Mouse (Mus musculus) forebrain, postnatal 0 days (tissue): ENCODE measurements at regions not wholly inside any gene's neighbourhood (a gene's known extent, or its start where the extent isn't known, plus 50 kb on each side); places are given as distances from the start of the nearest gene placed in this dataset.

Experiments used
- ATAC-seq: fragments of 200-750 bp; cut with Nextera tagmentation; 2 replicates; pipeline ENCODE4 v1.8.0; 2017; ENCODE audit warnings: mild to moderate bottlenecking, moderate library complexity
- DNase-seq: peaks from one replicate; pipeline ENCODE4 v3.0.0-alpha.2; 2015
- H3K27ac ChIP-seq: fragments of 300-500 bp; sonication (generic); 2 replicates; pipeline ENCODE4 v1.5.1; 2014; ENCODE audit warnings: low read depth, mild to moderate bottlenecking, antibody characterized with exemption, low read length, moderate library complexity, mixed read lengths
- H3K27me3 ChIP-seq: fragments of 300-500 bp; sonication (generic); 2 replicates; pipeline ENCODE4 v1.6.1; 2014; ENCODE audit warnings: mild to moderate bottlenecking, low read length, mixed read lengths; ENCODE audit not compliant: insufficient read depth
- H3K36me3 ChIP-seq: fragments of 300-500 bp; sonication (generic); 2 replicates; pipeline ENCODE4 v1.6.1; 2014; ENCODE audit warnings: mild to moderate bottlenecking, moderate library complexity; ENCODE audit not compliant: insufficient read depth
- H3K4me1 ChIP-seq: fragments of 300-500 bp; sonication (generic); 2 replicates; pipeline ENCODE4 v1.6.1; 2014; ENCODE audit warnings: antibody characterized with exemption; ENCODE audit not compliant: insufficient read depth
- H3K4me2 ChIP-seq: fragments of 300-500 bp; sonication (generic); 2 replicates; pipeline ENCODE4 v1.6.1; 2014; ENCODE audit warnings: low read depth, mild to moderate bottlenecking, moderate library complexity
- H3K4me3 ChIP-seq: fragments of 300-500 bp; sonication (generic); 2 replicates; pipeline ENCODE4 v1.5.1; 2014; ENCODE audit warnings: low read depth, low read length, mixed read lengths
- H3K9ac ChIP-seq: fragments of 300-500 bp; sonication (generic); 2 replicates; pipeline ENCODE4 v1.6.1; 2014; ENCODE audit warnings: mild to moderate bottlenecking
- H3K9me3 ChIP-seq: fragments of 300-500 bp; sonication (generic); 2 replicates; pipeline ENCODE4 v1.6.1; 2016; ENCODE audit warnings: low read length
- CTCF ChIP-seq: sonication (generic); IDR thresholded peaks from 2 replicates; pipeline ENCODE4 v1.5.1; 2016; ENCODE audit warnings: antibody characterized with exemption, control low read depth, low read depth
- WGBS: fragments of 180-500 bp; shearing (Covaris S2); extraction: QIAGEN DNeasy Blood & Tissue Kit; methylation state at CpG from one replicate; pipeline ENCODE4 v1.1.7; 2014; 5-methylcytosine and 5-hydroxymethylcytosine counted together

GRCm38 (mm10) chr17:91388521-91388920, 295.6 kb upstream of the Nrxn1 start:
- H3K36me3 ChIP-seq, result no peaks in the 10 kb centered on the region
- no peaks in the 10 kb centered on the region for H3K4me1 ChIP-seq
- H3K27ac ChIP-seq, result no peak overlapping the region
- no peak for DNase-seq
- H3K4me3 ChIP-seq, result no peak overlapping the region
- WGBS, result 94% methylated on average over 3 of the region's 3 CpGs
- no peak for ATAC-seq
- no peak overlapping the region for H3K9ac ChIP-seq
- H3K4me2 ChIP-seq, result no peak overlapping the region
- no peaks in the 10 kb centered on the region for H3K9me3 ChIP-seq
- TF ChIP-seq CTCF, result no peak
- no peaks in the 10 kb centered on the region for H3K27me3 ChIP-seq

DNA sequence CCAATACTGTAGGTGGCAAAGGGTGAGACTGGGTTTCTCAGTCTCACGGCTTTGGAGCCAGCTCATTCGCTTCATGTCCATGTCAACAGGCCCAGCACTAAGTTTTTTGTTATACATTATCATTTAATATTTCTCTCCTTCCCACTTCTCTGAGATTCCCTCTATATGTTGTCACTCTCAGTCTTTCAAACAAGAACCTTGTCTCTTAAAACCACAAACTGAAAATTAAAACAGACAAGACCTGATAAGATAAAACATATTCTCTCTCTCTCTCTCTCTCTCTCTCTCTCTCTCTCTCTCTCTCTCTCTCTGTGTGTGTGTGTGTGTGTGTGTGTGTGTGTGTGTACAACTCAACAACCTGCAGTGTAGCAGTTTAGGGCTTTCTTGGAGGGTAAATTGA, 295.2 kb upstream of the Nrxn1 start:
- Histone ChIP-seq H3K27me3 (no peaks in the 10 kb centered on the region), H3K4me3 (no peak overlapping the region), H3K27ac (no peak overlapping the region), H3K4me2 (no peak overlapping the region), H3K9me3 (no peaks in the 10 kb centered on the region), H3K4me1 (no peaks in the 10 kb centered on the region), H3K9ac (no peak overlapping the region), H3K36me3 (no peaks in the 10 kb centered on the region)
- no peak for DNase-seq
- ATAC-seq, result no peak
- no peak for TF ChIP-seq CTCF
- WGBS, result 97% methylated on average over 2 of the region's 2 CpGs

GRCm38 (mm10) chr17:91385949-91386348, 293.1 kb upstream of the Nrxn1 start:
- no peaks in the 10 kb centered on the region for H3K9me3 ChIP-seq
- H3K4me1 ChIP-seq, result no peaks in the 10 kb centered on the region
- no peak overlapping the region for H3K9ac ChIP-seq
- no peak for TF ChIP-seq CTCF
- H3K27ac ChIP-seq, result no peak overlapping the region
- no peak overlapping the region for H3K4me3 ChIP-seq
- ATAC-seq (no peak), DNase-seq (no peak)
- WGBS, result 84% methylated on average over 2 of the region's 2 CpGs
- H3K4me2 ChIP-seq, result no peak overlapping the region
- H3K27me3 ChIP-seq, result no peaks in the 10 kb centered on the region
- H3K36me3 ChIP-seq, result no peaks in the 10 kb centered on the region

DNA sequence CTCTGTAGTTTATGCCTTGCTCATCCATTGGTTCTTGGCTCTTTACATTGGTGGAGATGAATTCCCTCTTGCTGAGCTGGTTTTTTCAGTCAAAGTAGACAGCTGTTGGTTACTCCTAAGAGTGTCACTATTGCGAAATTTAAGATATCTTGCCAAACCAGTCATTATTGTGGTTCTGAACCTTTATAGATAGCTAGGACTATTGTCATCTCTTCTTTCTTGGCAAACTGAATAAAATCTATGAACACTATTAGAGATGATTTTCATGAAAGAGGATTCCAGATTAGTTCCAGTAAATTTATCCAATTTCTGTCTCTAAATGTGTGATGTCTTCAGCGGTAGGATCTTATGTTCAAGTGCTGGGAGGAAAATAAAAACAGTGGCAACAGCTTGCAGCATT, 275.3 kb upstream of the Nrxn1 start:
- Histone ChIP-seq H3K9me3 (no peaks in the 10 kb centered on the region), H3K27me3 (no peaks in the 10 kb centered on the region), H3K4me3 (no peak overlapping the region), H3K4me2 (no peak overlapping the region), H3K36me3 (no peaks in the 10 kb centered on the region), H3K9ac (no peak overlapping the region), H3K4me1 (no peaks in the 10 kb centered on the region), H3K27ac (no peak overlapping the region)
- no peak for ATAC-seq
- 72% methylated on average over 2 of the region's 2 CpGs for WGBS
- TF ChIP-seq CTCF, result no peak
- DNase-seq, result no peak

DNA sequence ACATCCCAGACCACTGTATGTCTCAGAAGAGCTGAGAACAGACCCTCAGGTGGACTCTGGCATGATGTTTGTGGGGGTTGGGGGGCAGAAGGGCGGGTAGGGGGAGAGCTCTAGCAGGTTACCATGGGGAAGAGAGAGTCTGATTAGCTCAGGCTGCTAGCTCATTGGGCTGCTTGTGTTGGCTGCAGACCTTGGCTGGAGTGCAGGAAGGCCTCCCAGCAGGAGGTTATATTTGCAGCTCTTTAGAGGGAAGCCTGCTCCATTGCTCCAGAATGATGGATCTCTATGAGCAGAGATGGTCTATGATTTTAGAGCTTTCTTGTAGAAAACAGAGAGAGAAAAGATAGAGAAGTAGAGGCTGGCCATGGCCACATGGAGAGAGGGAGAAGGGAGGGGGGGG, 268.4 kb upstream of the Nrxn1 start:
- H3K9ac ChIP-seq, result no peak overlapping the region
- H3K36me3 ChIP-seq, result no peaks in the 10 kb centered on the region
- H3K4me3 ChIP-seq, result no peak overlapping the region
- TF ChIP-seq CTCF, result no peak
- no peaks in the 10 kb centered on the region for H3K27me3 ChIP-seq
- ATAC-seq, result no peak
- no peak overlapping the region for H3K27ac ChIP-seq
- H3K9me3 ChIP-seq, result no peaks in the 10 kb centered on the region
- DNase-seq, result no peak
- H3K4me1 ChIP-seq, result no peaks in the 10 kb centered on the region
- H3K4me2 ChIP-seq, result no peak overlapping the region
- WGBS, result 83% methylated on average over 1 of the region's 1 CpGs

DNA sequence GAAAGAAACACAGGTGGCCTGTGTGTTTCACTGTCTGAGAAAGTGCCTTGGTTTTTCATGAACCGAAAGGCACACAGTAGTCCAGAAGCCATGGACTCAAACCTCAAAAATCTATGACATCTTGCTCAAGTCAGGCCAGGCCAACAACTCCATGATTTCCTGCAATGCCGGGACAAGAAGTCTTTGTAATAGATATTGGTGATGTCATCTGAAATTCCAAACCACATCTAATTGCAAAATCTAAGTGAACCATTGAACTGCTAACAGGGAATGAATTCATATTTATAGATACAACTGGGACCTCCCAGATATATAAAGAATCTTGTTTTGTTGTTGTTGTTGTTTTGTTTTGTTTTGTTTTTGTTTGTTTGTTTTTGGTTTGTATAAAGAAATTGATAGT, 259.2 kb upstream of the Nrxn1 start:
- Histone ChIP-seq H3K4me2 (no peak overlapping the region), H3K9me3 (no peaks in the 10 kb centered on the region), H3K4me1 (no peaks in the 10 kb centered on the region), H3K36me3 (no peaks in the 10 kb centered on the region), H3K27me3 (no peaks in the 10 kb centered on the region), H3K9ac (no peak overlapping the region), H3K4me3 (no peak overlapping the region), H3K27ac (no peak overlapping the region)
- 60% methylated on average over 2 of the region's 2 CpGs for WGBS
- no peak for ATAC-seq
- no peak for TF ChIP-seq CTCF
- no peak for DNase-seq

DNA sequence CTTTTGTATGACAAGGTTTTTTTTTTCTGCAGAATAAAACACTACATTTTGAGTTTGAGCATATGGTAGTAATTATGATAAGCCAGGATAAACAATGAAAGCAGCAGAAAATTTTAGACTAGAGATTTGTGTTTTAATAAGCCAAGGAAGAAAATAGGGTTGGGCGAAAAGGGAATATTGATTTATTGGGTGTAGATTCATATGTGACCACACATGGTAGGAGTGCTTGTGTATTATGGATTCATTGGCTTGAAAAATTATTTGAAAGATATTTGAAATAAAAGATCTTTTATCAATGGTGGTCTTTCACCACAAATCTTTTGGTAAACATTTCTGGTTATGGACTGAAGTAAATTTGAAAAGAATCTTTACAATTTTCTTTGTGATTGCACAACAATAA, 244.0 kb upstream of the Nrxn1 start:
- Histone ChIP-seq H3K4me2 (no peak overlapping the region), H3K27me3 (no peaks in the 10 kb centered on the region), H3K4me1 (no peaks in the 10 kb centered on the region), H3K36me3 (no peaks in the 10 kb centered on the region), H3K9me3 (no peaks in the 10 kb centered on the region), H3K4me3 (no peak overlapping the region), H3K9ac (no peak overlapping the region), H3K27ac (no peak overlapping the region)
- DNase-seq, result no peak
- no peak for ATAC-seq
- WGBS, result 92% methylated on average over 1 of the region's 1 CpGs
- TF ChIP-seq CTCF, result no peak

DNA sequence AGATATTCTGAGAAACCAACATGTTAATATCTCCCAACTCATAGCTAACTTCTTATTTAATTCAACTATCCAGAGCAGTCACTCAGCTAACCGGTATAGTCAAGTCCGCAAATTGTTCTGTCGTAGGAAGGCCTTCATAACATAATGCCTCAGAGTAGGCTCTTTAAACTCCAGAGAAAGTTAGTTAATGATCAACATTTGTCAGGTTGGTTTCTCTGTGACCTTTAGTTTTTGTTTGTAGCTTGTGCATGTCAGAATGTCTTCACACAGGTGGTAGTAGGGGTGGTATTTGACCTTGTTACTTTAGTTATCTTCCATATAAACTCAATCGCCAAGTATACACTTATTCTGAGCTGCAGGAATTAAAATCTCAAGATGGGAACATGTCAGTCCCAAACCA, 240.9 kb upstream of the Nrxn1 start:
- Histone ChIP-seq H3K4me3 (no peak overlapping the region), H3K9ac (no peak overlapping the region), H3K27ac (no peak overlapping the region), H3K4me1 (no peaks in the 10 kb centered on the region), H3K9me3 (no peaks in the 10 kb centered on the region), H3K27me3 (no peaks in the 10 kb centered on the region), H3K4me2 (no peak overlapping the region), H3K36me3 (no peaks in the 10 kb centered on the region)
- no peak for TF ChIP-seq CTCF
- ATAC-seq (no peak), DNase-seq (no peak)
- 94% methylated on average over 4 of the region's 4 CpGs for WGBS
